Mouse (Mus musculus) spleen, adult 2 months (tissue): ENCODE data around the gene Cyp4f14.

Experiments used
- CTCF ChIP-seq: fragments of 200-500 bp; IDR thresholded peaks from 2 replicates; pipeline ENCODE4 v1.5.1; 2011; ENCODE audit warnings: mild to moderate bottlenecking, inconsistent platforms; ENCODE audit not compliant: insufficient read depth, insufficient read length, insufficient replicate concordance; ENCODE audit errors: extremely low read depth
- POLR2A ChIP-seq: fragments of 200-500 bp; IDR thresholded peaks from 2 replicates; pipeline ENCODE4 v1.6.1; 2011; ENCODE audit warnings: low read depth, low read length, inconsistent platforms

DNA sequence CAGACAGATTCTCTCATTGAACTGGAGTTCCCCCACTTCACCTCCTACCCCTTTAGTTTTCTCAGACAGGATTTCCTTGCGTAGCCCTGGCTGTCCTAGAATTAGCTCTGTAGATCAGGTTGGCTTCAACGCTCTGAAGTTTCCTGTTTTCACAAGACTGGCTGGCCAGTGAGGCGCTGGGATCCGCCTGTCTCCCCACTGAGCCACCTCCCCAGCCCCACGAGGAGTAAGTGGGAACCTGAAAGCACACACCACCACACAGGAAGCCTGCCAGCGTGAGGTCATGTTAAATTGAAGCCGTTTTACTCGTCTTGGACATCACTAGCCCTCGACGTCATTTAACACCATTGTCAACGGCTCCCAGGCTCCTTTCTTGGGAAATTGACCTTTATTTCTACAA, 33.9 kb upstream of the Cyp4f14 start:
- TF ChIP-seq CTCF: no peak
- no peak for TF ChIP-seq POLR2A
